Mouse (Mus musculus) right cerebral cortex, adult 2 months (tissue): ENCODE measurements at regions not wholly inside any gene's neighbourhood (a gene's known extent, or its start where the extent isn't known, plus 50 kb on each side); places are given as distances from the start of the nearest gene placed in this dataset.
A peak's percentile ranks its signal among the peaks of the same experiment; 100 is the strongest.

Experiments used
- DNase-seq, 2 experiments: peaks; one replicate each; pipeline ENCODE4 v3.0.0; 2021 to 2022; ENCODE audit warnings: low spot score in 2 of 2

- DNase-seq: no peak
Measured at GRCm38 (mm10) chr11:71411958-71412357, 181.4 kb upstream of the Nlrp1b start.

DNA sequence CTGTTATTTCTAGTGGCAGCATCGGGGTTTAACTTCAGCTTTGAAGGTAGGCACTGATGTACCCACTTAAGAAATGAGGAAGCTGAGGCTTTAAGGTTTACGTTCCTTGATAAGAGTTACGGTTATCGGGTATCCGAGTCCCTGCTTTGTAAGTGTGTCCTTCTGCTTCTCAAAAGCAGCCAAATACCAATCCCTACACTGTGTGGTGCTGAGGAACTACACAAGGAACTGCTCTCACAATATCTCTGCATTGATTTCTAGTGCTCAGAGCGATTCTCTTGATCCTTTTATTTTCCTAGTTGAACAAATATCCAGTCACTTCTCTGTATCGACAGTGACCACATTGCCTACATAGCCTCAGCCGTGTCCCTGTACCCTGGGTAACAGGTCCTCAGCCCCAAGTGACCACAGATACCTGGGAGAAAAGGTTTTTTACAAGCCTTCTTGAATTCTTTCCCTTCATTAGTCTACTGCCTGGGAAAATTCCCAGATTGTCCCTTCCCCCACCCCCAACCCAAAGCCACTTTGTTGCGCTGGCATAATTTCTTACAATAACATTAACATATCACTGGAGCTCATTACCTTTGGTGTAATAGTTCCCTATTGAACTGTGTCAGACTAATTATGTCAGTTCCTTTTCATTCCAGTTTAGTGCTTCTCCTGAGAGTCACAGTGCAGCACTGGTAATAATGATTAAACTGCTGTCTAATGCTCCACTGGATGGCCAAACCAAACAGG, 184.0 kb upstream of the Nlrp1b start:
- no peak for DNase-seq

DNA sequence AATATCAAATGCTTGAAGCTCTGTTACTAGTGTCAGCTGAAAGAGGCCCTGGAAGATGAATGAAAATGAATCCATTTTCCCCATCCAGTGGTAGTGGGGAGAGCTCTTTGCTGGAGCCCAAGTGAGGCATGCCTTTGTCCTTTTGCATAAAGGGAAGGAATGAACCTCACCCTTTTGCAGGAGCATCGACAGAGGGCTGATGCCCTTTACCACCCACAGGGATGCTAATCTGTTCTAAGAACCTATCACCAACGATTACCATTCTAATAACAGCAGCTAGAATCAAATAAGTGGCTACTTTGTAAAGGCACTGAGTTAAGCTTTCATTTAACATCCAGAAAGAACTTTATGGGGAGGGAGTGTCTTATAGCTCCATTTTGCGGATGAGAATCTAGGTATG, 184.9 kb upstream of the Nlrp1b start:
- DNase-seq: no peak

DNA sequence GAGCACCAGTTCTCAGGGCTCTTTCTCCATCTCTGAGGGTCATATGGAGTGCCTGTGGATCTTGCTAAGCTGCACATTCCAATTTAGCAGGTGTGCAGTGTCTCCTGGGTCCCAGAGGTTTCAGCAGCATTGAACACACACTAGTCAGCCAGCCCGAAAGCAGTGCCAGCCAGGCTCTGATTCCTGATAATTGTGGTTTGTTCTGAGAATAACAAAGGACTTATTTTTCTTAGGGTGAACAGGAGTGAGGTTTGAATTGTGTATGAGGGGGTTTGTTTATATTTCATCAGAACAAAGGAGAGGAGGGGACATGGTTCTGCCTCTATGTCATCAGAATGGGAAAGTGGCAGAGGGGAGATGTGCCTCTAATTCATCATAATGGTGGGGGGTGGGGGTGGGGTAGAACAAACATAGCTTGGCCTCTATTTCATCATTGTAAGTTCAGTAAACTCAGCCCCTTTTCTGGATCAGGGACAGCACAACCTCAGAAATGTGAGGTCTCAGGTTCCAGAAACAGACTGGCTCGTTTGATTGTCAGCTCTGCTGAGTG, 191.8 kb upstream of the Nlrp1b start:
- DNase-seq: no peak

GRCm38 (mm10) chr11:71423242-71423641, 192.7 kb upstream of the Nlrp1b start:
- DNase-seq: no peak

DNA sequence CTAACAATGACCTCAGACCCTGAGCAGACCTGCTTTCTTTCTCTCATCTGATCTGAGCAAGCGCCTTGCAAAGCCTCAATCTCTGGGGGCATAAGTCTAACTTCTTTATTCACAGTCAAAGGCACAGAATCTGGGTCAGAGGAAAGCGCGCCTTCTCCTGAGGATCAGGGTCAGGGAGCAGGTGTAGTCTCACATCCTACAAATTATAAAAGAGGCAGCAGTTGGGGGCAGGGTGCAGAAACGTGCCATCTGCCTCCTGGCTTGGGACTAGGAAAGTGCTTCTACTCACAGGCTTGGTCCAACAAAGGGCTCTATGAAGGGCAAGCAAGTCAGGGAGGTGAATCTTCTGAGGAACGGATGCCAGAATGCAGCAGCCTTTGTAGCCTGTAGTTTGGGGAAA, 194.3 kb upstream of the Nlrp1b start:
- no peak for DNase-seq

GRCm38 (mm10) chr11:71429739-71430138, 199.2 kb upstream of the Nlrp1b start:
- no peak for DNase-seq

DNA sequence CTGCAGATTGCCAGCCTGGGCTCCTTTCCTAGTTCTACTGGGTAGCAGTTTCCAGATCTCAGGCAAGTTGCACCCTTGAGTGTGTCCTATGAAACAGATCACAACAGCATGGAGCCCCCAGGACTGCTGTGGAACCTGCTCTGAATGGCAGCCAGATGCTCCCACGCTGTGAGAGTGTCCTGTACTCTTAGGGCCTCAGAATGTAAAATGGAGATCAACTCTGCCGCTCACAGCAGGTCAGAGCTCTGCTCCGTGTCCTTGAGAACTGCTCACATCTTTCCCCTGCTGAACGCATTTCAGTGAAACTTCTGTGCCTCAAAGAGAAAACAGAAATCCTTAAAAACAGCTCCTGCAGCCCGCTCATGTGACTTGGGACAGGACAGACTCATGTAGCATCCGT, 203.7 kb upstream of the Nlrp1b start:
- no peak for DNase-seq

GRCm38 (mm10) chr11:71434886-71435285, 204.4 kb upstream of the Nlrp1b start:
- no peak for DNase-seq

- peak; percentile 58 to 66 for DNase-seq
Measured at GRCm38 (mm10) chr11:71435745-71436144, 205.2 kb upstream of the Nlrp1b start.

- no peak for DNase-seq
Measured at GRCm38 (mm10) chr11:71436335-71436734, 205.8 kb upstream of the Nlrp1b start.

DNA sequence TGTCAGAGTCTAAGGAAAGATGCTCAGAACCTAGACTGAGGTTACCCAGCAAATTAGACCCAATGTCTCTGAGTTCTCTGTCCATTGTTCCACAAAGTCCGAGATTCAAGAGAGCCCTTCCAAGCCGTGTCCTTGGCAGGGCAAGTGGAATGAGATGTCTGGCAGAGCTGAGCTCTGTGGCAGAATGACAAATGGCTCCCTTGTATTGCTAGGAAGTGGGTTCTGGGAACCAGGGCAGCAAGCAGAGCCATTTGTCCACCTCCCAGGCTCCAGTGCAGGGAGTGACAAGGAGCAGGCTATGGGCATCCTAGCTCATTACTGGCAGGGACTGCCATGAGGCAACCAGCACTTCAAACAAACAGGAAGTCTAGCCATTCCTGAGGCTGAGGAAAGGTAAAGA, 206.3 kb upstream of the Nlrp1b start:
- no peak for DNase-seq

DNA sequence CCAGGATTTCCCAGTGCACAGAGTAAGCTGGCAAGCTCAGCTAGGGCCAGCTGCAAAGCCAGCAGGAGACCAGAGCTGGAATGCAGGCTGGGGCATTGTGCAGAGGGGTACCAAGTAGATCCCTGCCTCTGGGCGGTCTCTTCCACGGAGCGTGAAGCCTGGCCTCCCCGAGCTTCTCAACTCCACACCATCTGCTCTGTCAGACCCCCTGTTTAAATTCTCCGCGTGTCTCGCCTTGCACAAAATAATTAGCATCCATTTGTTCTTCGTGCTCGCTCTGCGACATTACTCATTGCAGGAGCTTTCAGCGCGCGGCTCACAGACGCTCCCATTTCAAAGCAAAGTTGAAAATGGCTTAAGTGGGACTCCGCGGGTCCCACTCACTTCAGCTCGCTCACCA, 209.3 kb upstream of the Nlrp1b start:
- peak; percentile 63 to 69 for DNase-seq

DNA sequence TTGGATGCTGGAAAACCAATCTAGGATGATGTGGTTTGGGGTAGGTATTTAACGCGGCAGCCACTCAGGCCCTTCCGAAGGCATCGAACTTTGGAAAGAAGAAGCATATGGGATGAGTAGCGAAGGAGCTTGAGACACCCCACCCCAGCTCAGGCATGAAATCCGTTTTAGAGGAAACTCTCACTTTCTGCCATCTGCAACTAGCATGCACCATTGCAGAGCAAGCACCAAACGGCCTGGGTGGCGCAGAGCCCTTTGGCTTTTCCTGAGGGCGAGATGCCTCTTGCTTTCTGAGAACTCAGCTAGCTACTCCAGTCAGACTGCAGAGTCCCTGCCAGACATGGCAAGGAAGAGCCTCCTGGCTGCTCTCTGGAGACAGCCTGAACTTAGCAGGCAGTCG, 209.9 kb upstream of the Nlrp1b start:
- no peak for DNase-seq

- no peak for DNase-seq
Measured at GRCm38 (mm10) chr11:71444056-71444455, 213.5 kb upstream of the Nlrp1b start.

- DNase-seq: peak in 1 of 2 experiments; percentile 0
Measured at GRCm38 (mm10) chr11:71446641-71447040, 216.1 kb upstream of the Nlrp1b start.

DNA sequence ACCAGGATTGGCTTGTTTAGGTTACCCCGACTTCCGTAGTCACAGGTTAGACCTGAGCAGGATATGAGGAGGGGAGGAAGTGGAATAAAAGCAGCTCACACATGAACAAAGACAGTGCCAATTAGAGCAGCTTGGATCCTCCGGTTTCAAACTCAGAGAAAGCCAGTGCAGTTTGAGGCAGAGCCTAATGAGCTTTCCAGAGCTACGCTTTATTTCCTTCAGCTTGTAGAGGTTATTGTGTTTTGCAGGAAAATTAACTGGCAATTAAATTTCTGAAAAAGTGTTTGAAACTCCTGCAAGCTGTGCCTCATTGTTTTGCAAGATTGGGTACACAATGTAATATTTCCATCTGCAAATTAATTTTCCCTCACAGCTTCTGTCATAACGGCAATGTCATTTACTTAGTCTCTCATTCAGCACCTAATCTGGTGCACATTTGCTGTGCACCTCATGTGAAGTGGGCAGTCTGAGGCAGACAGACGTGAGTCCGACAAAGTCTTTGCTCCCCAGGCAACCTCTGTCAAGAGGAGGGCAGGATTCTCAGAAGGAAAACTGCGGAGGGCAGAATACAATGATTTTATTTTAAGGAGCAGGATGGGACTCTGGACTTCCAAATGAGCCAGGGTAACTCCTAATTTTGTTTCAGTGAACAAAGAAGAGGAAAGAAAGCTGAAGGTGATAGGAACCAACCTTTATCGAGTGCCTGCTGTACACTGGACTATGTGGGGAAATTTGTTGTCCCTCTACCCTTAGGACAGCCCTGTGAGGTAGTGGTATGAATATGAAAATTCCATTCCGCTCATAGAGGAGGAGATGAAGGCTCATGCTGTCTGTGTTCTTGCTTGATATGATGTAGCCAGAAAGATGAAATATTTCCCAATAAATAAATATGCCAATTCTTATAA, 217.6 kb upstream of the Nlrp1b start:
- no peak for DNase-seq

DNA sequence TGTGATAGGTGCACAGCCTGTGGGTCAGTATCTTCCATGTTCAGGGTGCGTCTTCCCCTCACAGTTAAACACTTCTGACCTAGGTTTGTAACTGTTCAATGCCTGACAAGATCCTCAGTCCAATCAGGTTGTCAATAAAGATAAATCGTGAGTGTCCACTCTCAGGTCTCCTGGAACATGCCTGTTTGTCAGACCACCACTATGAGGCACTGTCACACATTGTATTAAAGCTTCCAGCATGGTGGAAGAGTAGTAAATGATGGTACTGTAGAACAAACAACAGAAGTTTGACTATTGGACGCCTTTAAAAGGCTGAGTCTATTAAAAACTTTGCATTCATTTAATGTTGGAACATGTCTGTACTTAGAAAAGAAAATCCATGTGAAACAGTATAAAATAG, 249.6 kb upstream of the Nlrp1b start:
- DNase-seq: no peak

- DNase-seq: no peak
Measured at GRCm38 (mm10) chr11:71497863-71498262, 251.9 kb upstream of the Wscd1 start.

DNA sequence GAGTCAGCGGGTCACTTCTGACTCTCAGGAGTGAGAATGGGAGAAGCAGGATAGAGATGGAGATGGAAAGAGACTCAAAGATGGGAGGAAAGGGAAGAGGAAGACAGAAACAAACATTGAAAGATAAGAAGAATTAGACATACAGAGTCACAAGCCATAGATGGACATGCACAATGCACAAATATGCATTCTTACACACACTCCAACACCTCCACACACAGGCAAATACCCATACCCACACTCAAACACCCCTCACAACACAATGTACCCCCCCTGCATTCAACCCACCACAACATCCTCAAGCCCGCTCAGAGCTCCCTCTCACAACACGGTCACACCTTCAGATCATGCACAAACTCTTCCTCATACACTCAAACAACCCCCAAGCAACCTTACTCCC, 251.4 kb upstream of the Wscd1 start:
- no peak for DNase-seq

GRCm38 (mm10) chr11:71502156-71502555, 247.6 kb upstream of the Wscd1 start:
- DNase-seq: no peak

- DNase-seq: no peak
Measured at GRCm38 (mm10) chr11:71512271-71513066, 237.3 kb upstream of the Wscd1 start.
